Mouse (Mus musculus): ENCODE data around the gene Rilpl1.

GRCm38 (mm10) chr5:124528351-124528750 is 2.8 kb downstream of the Rilpl1 start:
- TF ChIP-seq POLR2A (IDR thresholded peaks at IDR 0.05; ENCODE audit: control insufficient read depth, extremely low read depth, insufficient read depth, low read length, poor library complexity) (no peak), CTCF (IDR thresholded peaks at IDR 0.05; ENCODE audit: borderline replicate concordance, control insufficient read depth, extremely low read depth, insufficient read depth, low read length, poor library complexity) (no peak)

Data from thymus, adult 2 months (tissue).